Mouse (Mus musculus) midbrain, embryonic 13.5 days (tissue): ENCODE data around the gene Was. TPM values are rescaled to one million over a fixed set of nuclear protein-coding genes. Genes with fewer than 3 reads are reported as not detected.
"Not testable (repeated sequence)": the region's sequence is repeated elsewhere in the genome, so short reads cannot be mapped to it uniquely, and the experiment has no call there.

Source experiments
- ATAC-seq: fragments of 200-750 bp; cut with Nextera tagmentation; 2 replicates; pipeline ENCODE4 v1.8.0; 2017; ENCODE audit warnings: mild to moderate bottlenecking, moderate TSS enrichment, moderate library complexity
- H3K27ac ChIP-seq: fragments of 300-500 bp; sonication (generic); 2 replicates; pipeline ENCODE4 v1.5.1; 2015; ENCODE audit warnings: inconsistent platforms, mild to moderate bottlenecking, moderate library complexity
- H3K27me3 ChIP-seq: fragments of 300-500 bp; sonication (generic); 2 replicates; pipeline ENCODE4 v1.6.1; 2015; ENCODE audit warnings: mild to moderate bottlenecking, inconsistent platforms
- H3K36me3 ChIP-seq: fragments of 300-500 bp; sonication (generic); 2 replicates; pipeline ENCODE4 v1.6.1; 2015; ENCODE audit warnings: mild to moderate bottlenecking, inconsistent platforms
- H3K4me1 ChIP-seq: fragments of 300-500 bp; sonication (generic); replicated peaks from 2 replicates; pipeline ENCODE4 v1.6.1; 2015; ENCODE audit warnings: inconsistent platforms
- H3K4me2 ChIP-seq: fragments of 300-500 bp; sonication (generic); replicated peaks from 2 replicates; pipeline ENCODE4 v1.6.1; 2015; ENCODE audit warnings: moderate library complexity, mild to moderate bottlenecking, inconsistent platforms
- H3K4me3 ChIP-seq: fragments of 300-500 bp; sonication (generic); replicated peaks from 2 replicates; pipeline ENCODE4 v1.5.1; 2015; ENCODE audit warnings: mild to moderate bottlenecking, inconsistent platforms
- H3K9ac ChIP-seq: fragments of 300-500 bp; sonication (generic); replicated peaks from 2 replicates; pipeline ENCODE4 v1.6.1; 2015; ENCODE audit warnings: mild to moderate bottlenecking, inconsistent platforms
- H3K9me3 ChIP-seq: fragments of 300-500 bp; sonication (generic); 2 replicates; pipeline ENCODE4 v1.6.1; 2016; ENCODE audit warnings: mild to moderate bottlenecking, inconsistent platforms
- WGBS: fragments of 180-500 bp; shearing (Covaris S2); methylation state at CpG from one replicate; pipeline ENCODE4 v1.1.7; 2015; 5-methylcytosine and 5-hydroxymethylcytosine counted together
- polyA plus RNA-seq: library from polyadenylated mRNA; unstranded; fragments of >200 nt; fragmentation: Nextera tagmentation; extraction: Ambion mirVana; gene quantifications from 2 replicates; pipeline ENCODE4 v1.2.1, GENCODE M21; 2015

Gene Was
- polyA plus RNA-seq, 1 experiment from 2014 or later, result 0.15 TPM

GRCm38 (mm10) chrX:8069166-8069565, 21.1 kb downstream of the Was start:
- no peak overlapping the region for H3K4me2 ChIP-seq
- peaks cover 38% of the 10 kb centered on the region for H3K36me3 ChIP-seq
- H3K9me3 ChIP-seq, result no peaks in the 10 kb centered on the region
- H3K4me1 ChIP-seq, result peaks cover 8% of the 10 kb centered on the region; the same call in 1 of the 2 replicates
- no peaks in the 10 kb centered on the region for H3K27me3 ChIP-seq
- WGBS, result 97% methylated on average over 1 of the region's 1 CpGs
- H3K9ac ChIP-seq, result no peak overlapping the region
- no peak overlapping the region for H3K27ac ChIP-seq
- ATAC-seq, result no peak
- H3K4me3 ChIP-seq, result no peak overlapping the region

DNA sequence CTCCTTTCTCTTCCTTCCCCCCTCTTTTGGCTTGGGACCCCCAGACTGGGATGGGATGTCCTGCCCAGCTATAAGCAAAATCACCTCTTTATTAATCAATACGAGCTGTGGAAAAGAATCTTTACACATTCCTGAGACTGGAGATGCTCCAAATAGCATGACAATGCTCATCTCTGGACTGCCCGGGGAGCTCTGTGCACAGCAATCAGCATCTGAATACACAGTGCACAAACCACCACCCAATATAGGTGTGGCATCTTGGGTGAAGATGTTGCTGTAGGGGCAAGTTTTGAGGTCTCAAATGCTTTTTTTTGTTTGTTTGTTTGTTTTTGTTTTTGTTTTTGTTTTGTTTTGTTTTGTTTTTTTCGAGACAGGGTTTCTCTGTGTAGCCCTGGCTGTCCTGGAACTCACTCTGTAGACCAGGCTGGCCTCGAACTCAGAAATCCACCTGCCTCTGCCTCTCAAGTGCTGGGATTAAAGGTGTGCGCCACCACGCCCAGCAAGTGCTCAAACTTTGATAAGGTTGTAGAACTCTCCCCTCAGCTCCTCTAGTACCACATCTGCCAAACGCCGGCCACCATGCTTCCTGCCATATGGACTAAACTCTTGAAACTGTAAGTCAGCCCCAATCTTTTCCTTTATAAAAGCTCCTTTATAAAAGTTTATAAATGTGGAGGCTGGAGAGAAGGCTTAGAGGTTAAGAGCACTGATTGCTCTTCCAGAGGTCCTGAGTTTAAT, 39.1 kb downstream of the Was start:
- ATAC-seq, H3K4me1 ChIP-seq, H3K27ac ChIP-seq, H3K9me3 ChIP-seq, H3K36me3 ChIP-seq, H3K27me3 ChIP-seq, H3K9ac ChIP-seq, H3K4me2 ChIP-seq, H3K4me3 ChIP-seq: not testable (repeated sequence)
- 83% methylated on average over 8 of the region's 8 CpGs for WGBS

- H3K9me3 ChIP-seq, result no peaks in the 10 kb centered on the region
- no peaks in the 10 kb centered on the region for H3K36me3 ChIP-seq
- H3K27ac ChIP-seq, result no peak overlapping the region
- no peak overlapping the region for H3K4me3 ChIP-seq
- WGBS, result 80% methylated on average over 1 of the region's 1 CpGs
- no peaks in the 10 kb centered on the region for H3K4me1 ChIP-seq
- ATAC-seq, result no peak
- H3K9ac ChIP-seq, result no peak overlapping the region
- no peaks in the 10 kb centered on the region for H3K27me3 ChIP-seq
- H3K4me2 ChIP-seq, result no peak overlapping the region
These were observed 57.3 kb downstream of the Was start for GRCm38 (mm10) chrX:8033009-8033408.

Other genes with a start within 250 kb of the Was start
- 46.4 and 53.2 TPM in 2 replicates for gene Otud5, start 249.1 kb downstream of the Was start, polyA plus RNA-seq
- gene Pim2, start 212.2 kb downstream of the Was start, polyA plus RNA-seq, result 20.8 and 21.9 TPM in 2 replicates
- 34.6 and 41.5 TPM in 2 replicates for gene Slc35a2, start 206.5 kb downstream of the Was start, polyA plus RNA-seq
- 216 and 236 TPM in 2 replicates for gene Pqbp1, start 191.2 kb downstream of the Was start, polyA plus RNA-seq
- gene Timm17b, start 191.1 kb downstream of the Was start, polyA plus RNA-seq, result 171 and 173 TPM in 2 replicates
- gene Gm10491, start 182.7 kb downstream of the Was start, polyA plus RNA-seq, result not detected in 2 replicates
- not detected in 2 replicates for gene Gm10490, start 181.0 kb downstream of the Was start, polyA plus RNA-seq
- 164 and 172 TPM in 2 replicates for gene Pcsk1n, start 170.7 kb downstream of the Was start, polyA plus RNA-seq
- gene Eras, start 161.9 kb downstream of the Was start, polyA plus RNA-seq, result 0.24 TPM in 1 of 2 replicates, not detected in the other
- 76.7 and 78.2 TPM in 2 replicates for gene Hdac6, start 142.6 kb downstream of the Was start, polyA plus RNA-seq
- gene Gata1, start 112.4 kb downstream of the Was start, polyA plus RNA-seq, result 0.24 and 0.31 TPM in 2 replicates
- gene Glod5, start 72.0 kb downstream of the Was start, polyA plus RNA-seq, result 0.26 TPM in 1 of 2 replicates, not detected in the other
- 49.9 and 50.4 TPM in 2 replicates for gene Suv39h1, start 15.7 kb downstream of the Was start, polyA plus RNA-seq
- 56.8 and 58.0 TPM in 2 replicates for gene Wdr13, start 42.4 kb upstream of the Was start, polyA plus RNA-seq
- gene Rbm3, start 55.4 kb upstream of the Was start, polyA plus RNA-seq, result 358 and 422 TPM in 2 replicates
- gene Tbc1d25, start 85.7 kb upstream of the Was start, polyA plus RNA-seq, result 17.5 and 19.0 TPM in 2 replicates
- 29.3 and 36.7 TPM in 2 replicates for gene Ebp, start 103.0 kb upstream of the Was start, polyA plus RNA-seq
- 40.5 and 41.9 TPM in 2 replicates for gene Porcn, start 116.0 kb upstream of the Was start, polyA plus RNA-seq
- gene Ftsj1, start 161.9 kb upstream of the Was start, polyA plus RNA-seq, result 47.3 and 50.8 TPM in 2 replicates
- gene Slc38a5, start 180.6 kb upstream of the Was start, polyA plus RNA-seq, result 24.8 and 25.5 TPM in 2 replicates
- not detected in 2 replicates for gene Ssxb10, start 236.9 kb upstream of the Was start, polyA plus RNA-seq